Mouse (Mus musculus): ENCODE data around the gene Igsf21.
A peak's percentile ranks its signal among the peaks of the same experiment; 100 is the strongest.

DNA sequence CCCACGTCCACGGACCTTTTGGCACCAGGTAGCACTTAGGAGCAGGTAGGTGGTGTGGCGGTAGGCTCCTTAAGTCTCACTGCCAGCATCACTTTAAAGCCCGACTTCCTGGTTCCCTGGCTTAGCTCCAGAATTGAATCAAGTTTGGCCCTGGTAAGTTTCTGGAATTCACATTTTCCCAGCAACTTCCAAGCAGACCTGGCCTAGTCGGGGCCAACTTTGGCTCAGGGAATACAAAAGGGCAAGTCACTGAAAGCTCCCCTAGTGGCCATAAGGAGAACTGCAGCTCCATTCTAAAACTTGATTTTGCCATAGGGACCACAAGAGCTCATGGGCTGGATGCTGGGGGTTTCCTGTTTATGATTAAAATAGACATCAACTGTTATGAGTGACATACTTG is 145.5 kb downstream of the Igsf21 start:
- peak; percentile 82 for TF ChIP-seq CTCF (IDR thresholded peaks at IDR 0.05; ENCODE audit: borderline replicate concordance, extremely low read depth, insufficient read depth, insufficient read length)
- no peak for TF ChIP-seq POLR2A (IDR thresholded peaks at IDR 0.05; ENCODE audit: borderline replicate concordance, extremely low read depth, insufficient read depth, insufficient read length, poor library complexity, severe bottlenecking)
